Mouse (Mus musculus) urinary bladder, postnatal 14 days (tissue): ENCODE data around the gene Smim20.

ENCODE experiments used
- DNase-seq: peaks from one replicate; pipeline ENCODE4 v3.0.0; 2021; ENCODE audit warnings: low spot score

Gene Smim20

GRCm38 (mm10) chr5:53266931-53267853 is at the start of gene Smim20:
Gene Smim20 (plus strand): TSS chr5:53267083.
- peak; percentile 86 for DNase-seq

GRCm38 (mm10) chr5:53225434-53225833 is 41.4 kb upstream of the Smim20 start:
- no peak for DNase-seq

- no peak for DNase-seq
Measured at GRCm38 (mm10) chr5:53230560-53230959, 36.3 kb upstream of the Smim20 start.

- no peak for DNase-seq
Measured at GRCm38 (mm10) chr5:53235551-53235950, 31.3 kb upstream of the Smim20 start.

- peak; percentile 58 for DNase-seq
Measured at GRCm38 (mm10) chr5:53236136-53236535, 30.7 kb upstream of the Smim20 start.

- no peak for DNase-seq
Measured at GRCm38 (mm10) chr5:53236749-53237148, 30.1 kb upstream of the Smim20 start.

GRCm38 (mm10) chr5:53238761-53239160 is 28.1 kb upstream of the Smim20 start:
- no peak for DNase-seq

GRCm38 (mm10) chr5:53239189-53239588 is 27.7 kb upstream of the Smim20 start:
- no peak for DNase-seq

- DNase-seq = no peak
Measured at GRCm38 (mm10) chr5:53239831-53240440, 26.9 kb upstream of the Smim20 start.

GRCm38 (mm10) chr5:53241109-53241508 is 25.8 kb upstream of the Smim20 start:
- DNase-seq = peak; percentile 49

- no peak for DNase-seq
Measured at GRCm38 (mm10) chr5:53241963-53242362, 24.9 kb upstream of the Smim20 start.

- no peak for DNase-seq
Measured at GRCm38 (mm10) chr5:53242865-53243499, 23.9 kb upstream of the Smim20 start.

GRCm38 (mm10) chr5:53243933-53244332 is 22.9 kb upstream of the Smim20 start:
- no peak for DNase-seq

GRCm38 (mm10) chr5:53248499-53248898 is 18.4 kb upstream of the Smim20 start:
- DNase-seq = no peak

GRCm38 (mm10) chr5:53249431-53250061 is 17.3 kb upstream of the Smim20 start:
- DNase-seq = no peak

GRCm38 (mm10) chr5:53254154-53254553 is 12.7 kb upstream of the Smim20 start:
- DNase-seq = no peak

- DNase-seq = no peak
Measured at GRCm38 (mm10) chr5:53254821-53255220, 12.1 kb upstream of the Smim20 start.

GRCm38 (mm10) chr5:53258038-53258786 is 8.7 kb upstream of the Smim20 start:
- no peak for DNase-seq

- no peak for DNase-seq
Measured at GRCm38 (mm10) chr5:53259894-53260293, 7.0 kb upstream of the Smim20 start.

- no peak for DNase-seq
Measured at GRCm38 (mm10) chr5:53261999-53262398, 4.9 kb upstream of the Smim20 start.

- no peak for DNase-seq
Measured at GRCm38 (mm10) chr5:53264061-53264460, 2.8 kb upstream of the Smim20 start.

GRCm38 (mm10) chr5:53265740-53266139 is 1.1 kb upstream of the Smim20 start:
- no peak for DNase-seq
